Mouse (Mus musculus): ENCODE measurements around the gene Smtnl1.
"Not testable (repeated sequence)": the region's sequence is repeated elsewhere in the genome, so short reads cannot be mapped to it uniquely, and the experiment has no call there.

The Smtnl1 gene

GRCm38 (mm10) chr2:84837817-84838592 lies 15.6 kb upstream of the Smtnl1 start:
- no peak for DNase-seq

DNA sequence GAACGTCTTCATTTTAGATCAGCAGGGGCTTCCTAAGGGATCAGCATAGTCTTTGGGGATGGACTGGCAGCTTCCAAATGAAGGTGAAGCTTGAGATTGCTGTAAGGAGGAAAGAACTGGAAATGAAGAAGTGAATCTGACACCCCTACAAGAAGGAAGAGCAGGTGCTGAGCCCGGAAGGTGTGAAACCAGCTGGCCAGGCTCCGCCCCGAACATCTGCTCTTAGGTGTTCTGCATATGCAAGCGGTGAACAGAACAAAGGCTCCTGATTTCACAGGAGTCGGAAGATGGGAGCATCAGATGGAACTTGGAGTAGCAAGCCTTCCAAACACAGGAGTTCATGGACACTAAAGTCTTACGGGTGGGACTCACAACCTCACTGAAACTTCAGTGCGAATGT lies 14.7 kb upstream of the Smtnl1 start:
- peak; percentile 15 for DNase-seq

DNA sequence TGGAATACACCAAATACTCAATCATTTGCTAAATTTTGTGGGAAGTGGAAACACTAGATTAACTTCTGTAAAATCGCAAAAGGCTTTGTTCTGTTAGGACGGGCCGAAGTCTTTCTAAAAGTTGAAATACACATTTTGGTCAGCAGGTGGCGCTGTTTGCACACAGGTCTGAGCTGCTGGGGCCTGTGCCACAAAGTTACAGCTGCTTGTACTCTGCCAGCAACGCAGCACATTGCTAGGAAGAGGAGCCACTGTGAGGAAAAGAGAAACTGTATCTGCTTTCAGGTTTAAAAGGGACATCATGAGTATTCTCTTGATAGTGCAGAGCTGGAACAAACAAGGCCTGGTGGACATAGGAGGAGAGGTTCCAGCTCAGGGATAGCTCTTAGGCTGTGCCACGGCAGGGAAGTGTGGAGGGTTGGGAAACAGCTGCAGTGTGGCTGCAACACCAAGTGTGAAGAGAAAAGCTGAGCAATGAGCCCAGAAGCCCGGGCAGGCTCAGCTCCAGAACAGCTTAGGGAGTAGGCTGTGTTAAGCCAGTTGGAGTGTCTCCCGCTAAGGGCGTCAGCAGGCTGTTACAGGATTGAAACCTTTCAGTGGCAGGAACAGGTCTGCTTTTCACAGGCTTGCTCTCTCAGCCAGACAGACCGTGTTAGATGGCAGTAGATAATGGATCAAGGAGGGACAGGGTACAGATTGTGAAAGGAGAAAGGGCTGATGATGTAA lies 9.4 kb upstream of the Smtnl1 start:
- peak; percentile 85 for DNase-seq

DNA sequence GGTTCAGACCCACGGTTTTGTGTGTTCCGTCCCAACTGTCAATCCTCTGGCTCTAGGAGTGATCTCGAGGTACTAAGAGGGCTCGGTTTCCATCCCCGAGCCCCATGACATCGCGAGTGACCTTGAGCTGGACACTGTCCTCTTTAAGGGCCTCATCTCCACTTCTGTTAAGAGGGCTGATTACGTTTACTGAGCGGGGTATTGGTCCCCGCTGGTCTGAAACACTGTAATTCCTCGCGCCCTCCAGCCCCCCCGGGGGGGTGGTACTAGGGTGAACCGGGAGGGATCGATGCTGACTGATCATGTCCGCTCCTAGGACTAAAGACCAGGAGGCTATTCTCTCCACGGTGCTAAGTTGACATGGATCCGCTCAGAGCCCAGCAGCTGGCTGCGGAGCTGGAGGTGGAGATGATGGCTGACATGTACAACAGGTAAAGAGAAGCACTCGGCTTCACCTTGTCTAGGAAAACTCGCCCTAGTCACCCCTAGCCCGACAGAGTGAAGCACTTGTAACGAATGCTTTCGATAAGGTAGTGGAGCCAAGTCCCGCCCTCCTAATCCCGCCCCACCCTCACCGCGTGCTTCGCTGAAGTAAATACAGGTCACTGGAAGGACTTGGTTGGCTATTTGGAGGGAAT lies 5.0 kb upstream of the Smtnl1 start:
- DNase-seq = no peak

DNA sequence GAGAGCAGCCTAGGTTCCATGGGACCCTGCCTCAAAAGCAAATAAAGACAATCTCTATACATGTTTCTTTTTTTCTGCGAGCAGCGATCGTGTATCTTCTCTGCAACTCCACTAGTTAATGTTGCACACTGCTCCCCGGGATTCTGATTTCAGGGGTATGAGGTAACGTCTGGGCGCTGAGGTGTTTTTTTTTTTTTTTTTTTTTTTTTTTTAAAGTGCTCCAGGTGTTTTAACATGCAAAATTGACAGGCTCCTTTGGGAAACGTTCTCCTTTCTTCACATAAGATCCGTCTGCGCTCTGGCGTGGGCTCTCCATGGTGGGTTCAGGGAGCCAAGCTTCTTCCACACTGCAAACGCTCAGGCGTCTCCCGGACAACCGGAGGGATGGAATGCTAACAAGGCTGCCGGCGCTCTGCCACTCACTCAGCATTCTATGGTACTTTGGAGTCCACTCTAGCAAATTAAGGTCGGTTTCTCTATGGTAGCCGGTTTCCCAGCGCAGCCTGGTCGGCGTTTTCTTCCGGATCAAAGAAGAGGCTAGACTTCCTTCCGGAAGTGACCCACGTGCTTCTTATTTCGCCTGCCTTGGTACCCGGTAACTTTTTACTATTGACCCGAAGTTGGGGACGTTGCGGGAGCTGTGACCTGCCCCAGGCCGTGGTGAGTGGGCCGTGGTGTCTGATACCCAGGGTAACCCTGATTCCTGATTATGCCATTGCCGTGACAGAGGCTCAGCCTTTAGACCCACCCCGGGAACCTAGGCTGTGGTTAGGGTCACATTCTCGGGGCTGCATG lies 4.2 kb upstream of the Smtnl1 start, which contains the start of gene Timm10:
Gene Timm10, plus strand, starts transcription at position 510 of the 795 bp plus-strand sequence.
- DNase-seq = peak; percentile 94

DNA sequence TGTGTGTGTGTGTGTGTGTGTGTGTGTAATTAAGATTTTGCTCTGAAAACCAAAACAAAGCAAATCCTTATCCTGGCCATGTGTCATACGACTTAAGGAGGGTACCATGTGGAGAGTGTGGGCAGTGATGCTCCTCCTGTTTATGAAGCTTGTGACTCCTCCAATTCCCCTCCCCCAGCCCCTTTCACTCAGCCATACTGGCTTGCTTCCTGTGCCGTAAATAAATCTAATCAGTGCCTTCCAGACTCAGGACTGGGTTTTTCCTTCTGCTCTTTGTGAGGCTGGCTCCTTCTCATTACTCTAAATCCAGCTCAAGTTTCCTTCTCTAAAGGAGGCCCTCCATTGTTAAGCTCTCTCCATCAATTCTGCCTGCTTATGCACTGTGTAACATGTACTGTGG lies 785 bp upstream of the Smtnl1 start:
- peak; percentile 51 for DNase-seq

DNA sequence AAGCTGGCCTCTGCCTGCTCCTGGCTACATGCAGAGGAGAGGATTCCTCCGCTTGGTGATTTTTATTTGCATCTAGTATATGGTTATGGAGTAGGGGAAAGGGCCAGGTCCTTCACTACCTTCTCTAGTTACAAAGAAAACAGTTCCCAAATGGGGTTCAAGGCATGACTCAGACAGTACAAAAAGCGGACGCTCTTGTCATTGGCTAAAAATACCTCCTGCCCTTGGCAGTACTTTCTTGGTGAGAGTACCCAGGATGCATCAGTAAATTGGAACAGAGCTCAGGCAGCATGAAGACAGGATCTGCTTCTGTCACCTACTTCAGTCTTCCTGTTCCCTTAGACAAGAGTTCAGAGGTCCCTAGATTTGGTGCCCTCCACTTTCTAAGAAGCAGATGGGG lies 2.6 kb downstream of the Smtnl1 start:
- DNase-seq = peak; percentile 31

- DNase-seq = no peak
Observed at GRCm38 (mm10) chr2:84812676-84813075, 9.8 kb downstream of the Smtnl1 start.

- no peak for DNase-seq
Observed at GRCm38 (mm10) chr2:84811880-84812279, 10.6 kb downstream of the Smtnl1 start.

DNA sequence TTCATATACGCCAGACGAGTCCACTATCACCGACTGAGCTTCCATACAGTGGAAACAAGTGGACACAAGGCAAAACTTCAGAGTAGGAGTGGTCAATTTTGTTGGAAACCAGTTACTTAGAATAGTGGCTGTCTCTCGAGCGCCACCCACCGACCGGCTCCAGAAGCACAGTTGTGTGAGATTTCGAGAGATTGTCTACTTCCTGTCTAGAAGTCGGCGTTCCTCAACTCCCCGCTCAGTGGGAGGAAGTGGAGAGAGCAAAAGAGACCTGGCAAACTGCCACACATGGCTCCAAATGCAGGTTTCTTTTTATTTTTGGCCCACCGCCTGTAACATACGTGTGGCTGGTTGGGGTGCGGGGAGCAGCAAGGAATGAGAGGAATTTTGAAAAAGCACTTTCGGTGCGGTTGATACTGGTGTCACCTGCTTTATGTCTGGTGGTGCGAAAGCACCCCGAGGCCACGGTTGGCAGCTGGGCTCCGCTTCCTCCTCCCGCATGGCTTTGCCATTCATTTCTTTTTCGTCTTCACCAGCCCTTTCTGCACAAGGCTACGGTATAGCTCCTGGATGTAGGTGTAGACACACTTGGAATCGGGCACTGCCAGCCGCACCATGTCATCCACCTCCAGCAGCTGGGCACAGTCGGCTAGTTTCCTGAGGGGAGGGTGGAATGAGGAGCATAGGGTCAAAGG lies 11.4 kb downstream of the Smtnl1 start:
- peak; percentile 92 for DNase-seq

GRCm38 (mm10) chr2:84810526-84810885 lies 11.9 kb downstream of the Smtnl1 start:
- DNase-seq = no peak

GRCm38 (mm10) chr2:84809330-84809729 lies 13.1 kb downstream of the Smtnl1 start:
- no peak for DNase-seq

DNA sequence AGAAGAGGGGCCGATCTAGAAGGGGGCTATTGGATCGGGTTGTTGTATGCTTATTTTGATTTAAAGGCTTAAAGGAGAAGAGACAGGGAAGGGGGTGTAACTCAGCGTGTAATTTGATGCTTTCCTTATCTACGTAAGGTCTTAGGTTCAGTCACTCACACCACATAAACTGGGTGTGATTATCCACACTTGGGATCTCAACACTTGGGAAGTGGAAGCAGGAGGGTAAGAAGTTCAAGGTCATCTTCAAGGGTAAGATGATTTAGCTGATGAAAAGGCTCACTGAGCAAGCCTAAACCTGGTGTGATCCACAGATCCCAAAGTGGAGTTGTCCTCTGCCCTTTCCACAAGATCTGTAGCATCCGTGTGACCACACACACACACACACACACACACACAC lies 15.9 kb downstream of the Smtnl1 start:
- no peak for DNase-seq

DNA sequence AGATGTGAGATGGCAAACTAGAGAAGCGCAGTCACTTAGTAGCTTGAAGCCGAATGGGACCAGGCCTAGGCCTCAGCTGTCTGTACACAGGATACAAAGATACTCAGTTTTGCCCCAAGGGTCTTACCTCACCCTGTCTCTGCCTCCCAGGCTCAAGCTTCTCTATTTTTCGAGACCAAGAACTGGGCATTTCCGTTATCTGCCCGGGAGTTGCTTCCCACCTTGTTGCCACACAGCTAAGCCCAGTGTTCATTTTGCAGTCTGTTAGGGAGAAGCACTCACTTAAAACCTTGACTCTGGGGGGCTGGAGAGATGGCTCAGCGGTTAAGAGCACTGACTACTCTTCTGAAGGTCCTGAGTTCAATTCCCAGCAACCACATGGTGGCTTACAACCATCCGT lies 18.5 kb downstream of the Smtnl1 start:
- no peak for DNase-seq

- DNase-seq = not testable (repeated sequence)
Observed at GRCm38 (mm10) chr2:84801223-84801622, 21.2 kb downstream of the Smtnl1 start.

DNA sequence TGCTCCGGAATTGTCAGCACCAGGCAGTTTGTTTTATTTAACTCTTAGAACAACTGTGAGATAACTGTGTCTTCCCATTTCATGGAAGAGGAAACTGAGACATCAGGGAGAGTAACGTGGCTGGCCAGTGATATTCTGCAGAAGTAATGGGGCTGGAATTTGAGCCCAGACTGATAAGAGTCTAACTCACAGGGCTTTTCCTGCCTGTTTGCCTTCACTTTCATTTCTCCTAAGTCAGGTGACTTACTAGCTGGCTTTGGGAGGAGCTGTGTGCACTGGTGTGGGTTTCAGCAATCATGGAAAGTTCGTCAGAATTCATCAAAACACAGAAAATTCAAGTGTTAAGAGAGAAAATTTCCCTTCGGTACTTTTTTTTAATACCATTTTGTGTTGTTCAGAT lies 22.1 kb downstream of the Smtnl1 start:
- DNase-seq = no peak

DNA sequence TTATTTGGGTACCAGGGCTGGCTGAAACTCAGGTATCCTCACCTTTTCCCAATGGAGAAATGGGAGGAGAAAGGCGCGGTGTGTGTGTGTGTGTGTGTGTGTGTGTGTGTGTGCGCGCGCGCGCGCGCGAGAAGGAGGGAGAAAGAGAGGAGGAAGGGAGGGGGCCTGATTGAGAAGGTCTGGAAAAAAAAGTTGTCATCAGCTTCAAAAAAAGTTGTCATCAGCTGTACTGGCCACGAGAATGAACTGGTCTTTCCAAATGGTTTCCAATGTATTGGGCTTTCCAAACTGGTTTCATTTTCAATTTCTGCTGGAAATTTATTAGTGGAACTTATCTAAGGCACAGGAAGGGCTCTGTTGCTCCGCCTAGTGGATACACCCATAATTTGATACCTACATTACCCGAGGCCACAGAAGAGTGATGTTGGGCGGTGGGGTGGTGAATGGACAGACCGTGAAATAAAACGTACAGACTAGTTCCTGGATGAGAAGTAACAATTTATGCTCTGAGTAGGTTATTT lies 23.4 kb downstream of the Smtnl1 start:
- peak; percentile 66 for DNase-seq

DNA sequence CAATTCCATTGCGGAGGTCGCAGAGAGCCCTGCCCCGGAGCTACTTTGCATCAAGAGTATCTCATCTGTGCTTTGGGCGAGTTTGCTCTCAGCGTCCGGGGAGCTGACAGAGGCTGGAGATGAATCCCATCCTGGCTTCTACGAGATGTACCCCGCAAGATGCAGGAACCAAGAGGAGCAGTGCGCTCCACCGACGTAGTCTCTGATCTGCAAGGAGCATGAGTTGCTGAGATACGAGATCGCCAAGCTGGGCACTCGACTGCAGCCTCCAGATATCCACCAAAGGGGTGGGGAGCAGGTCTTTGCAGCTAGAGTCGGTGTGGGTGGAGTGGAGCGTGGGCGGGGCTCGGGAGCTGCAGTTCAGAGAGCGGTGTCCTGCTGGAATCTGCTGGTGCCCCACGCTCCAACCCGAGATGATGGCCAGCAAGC lies 23.9 kb downstream of the Smtnl1 start, which contains the start of gene Ube2l6:
Gene Ube2l6, plus strand, starts transcription at position 336 of the 429 bp plus-strand sequence.
- peak; percentile 77 for DNase-seq

DNA sequence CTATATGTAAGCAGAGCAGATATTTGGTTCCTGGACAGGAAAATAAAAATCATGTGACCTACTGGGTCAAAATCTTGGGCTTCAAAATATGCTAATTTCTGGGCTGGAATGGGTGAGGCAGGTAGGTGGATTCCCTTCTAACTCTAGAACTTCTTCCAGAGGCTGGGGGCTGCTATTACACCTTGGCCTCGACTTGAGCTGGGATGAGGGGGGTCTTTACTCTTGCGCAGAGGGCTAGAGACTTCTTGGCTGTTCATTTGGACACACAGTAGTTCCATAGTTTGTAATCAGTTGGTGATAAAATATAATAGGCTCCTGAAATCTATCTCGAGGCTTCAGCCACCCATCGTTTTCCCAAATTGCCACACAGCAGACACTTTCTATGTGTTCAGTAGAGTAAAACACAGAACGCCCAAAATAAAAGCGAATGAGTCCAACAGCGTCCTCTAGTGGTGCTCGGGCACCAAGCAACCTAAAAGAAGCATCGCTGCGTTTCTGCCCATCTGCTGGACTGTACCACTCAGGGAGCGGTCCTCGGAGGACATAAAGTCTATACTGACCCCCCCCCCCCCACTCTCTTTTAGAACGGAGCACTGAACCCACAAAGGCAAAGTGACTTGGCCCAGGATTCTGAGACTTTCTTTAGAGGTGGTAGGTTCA lies 24.5 kb downstream of the Smtnl1 start:
- peak; percentile 83 for DNase-seq

GRCm38 (mm10) chr2:84793871-84794270 lies 28.6 kb downstream of the Smtnl1 start:
- DNase-seq = no peak

- DNase-seq = no peak
Observed at GRCm38 (mm10) chr2:84793154-84793553, 29.3 kb downstream of the Smtnl1 start.

Measured in layer of hippocampus, adult 9-11 months (tissue).